Mouse (Mus musculus) heart, postnatal 0 days (tissue): ENCODE measurements around the gene Dguok. TPM values are rescaled to one million over a fixed set of nuclear protein-coding genes. Genes with fewer than 3 reads are reported as not detected.

Source experiments
- ATAC-seq: fragments of 200-750 bp; cut with Nextera tagmentation; 2 replicates; pipeline ENCODE4 v1.8.0; 2017; ENCODE audit warnings: low read depth, moderate number of reproducible peaks, moderate library complexity; ENCODE audit not compliant: insufficient read depth
- DNase-seq: peaks from one replicate; pipeline ENCODE4 v3.0.0-alpha.2; 2016; ENCODE audit warnings: low spot score
- H3K27ac ChIP-seq: fragments of 300-500 bp; sonication (generic); 2 replicates; pipeline ENCODE4 v1.5.1; 2014; ENCODE audit warnings: low read depth, mild to moderate bottlenecking
- H3K27me3 ChIP-seq: fragments of 300-500 bp; sonication (generic); 2 replicates; pipeline ENCODE4 v1.6.1; 2014; ENCODE audit warnings: low read length, mixed read lengths; ENCODE audit not compliant: control insufficient read depth, insufficient read depth
- H3K36me3 ChIP-seq: fragments of 300-500 bp; sonication (generic); replicated peaks from 2 replicates; pipeline ENCODE4 v1.6.1; 2014; ENCODE audit warnings: low read length, mixed read lengths; ENCODE audit not compliant: control insufficient read depth, insufficient read depth
- H3K4me1 ChIP-seq: fragments of 300-500 bp; sonication (generic); 2 replicates; pipeline ENCODE4 v1.6.1; 2014; ENCODE audit warnings: antibody characterized with exemption; ENCODE audit not compliant: control insufficient read depth, insufficient read depth
- H3K4me2 ChIP-seq: fragments of 300-500 bp; sonication (generic); 2 replicates; pipeline ENCODE4 v1.6.1; 2014; ENCODE audit warnings: low read depth, mild to moderate bottlenecking, low read length, moderate library complexity
- H3K4me3 ChIP-seq: fragments of 300-500 bp; sonication (generic); 2 replicates; pipeline ENCODE4 v1.5.1; 2014; ENCODE audit warnings: low read depth, low read length
- H3K9ac ChIP-seq: fragments of 300-500 bp; sonication (generic); replicated peaks from 2 replicates; pipeline ENCODE4 v1.6.1; 2014; ENCODE audit warnings: low read depth, low read length, mixed read lengths
- H3K9me3 ChIP-seq: fragments of 300-500 bp; sonication (generic); replicated peaks from 2 replicates; pipeline ENCODE4 v1.6.1; 2016; ENCODE audit warnings: low read length; ENCODE audit not compliant: control insufficient read depth
- CTCF ChIP-seq: IDR thresholded peaks from 2 replicates; pipeline ENCODE4 v1.5.1; 2016; ENCODE audit warnings: antibody characterized with exemption, control low read depth, low read depth
- EP300 ChIP-seq: IDR thresholded peaks from 2 replicates; pipeline ENCODE4 v1.6.1; 2016; ENCODE audit warnings: antibody characterized with exemption, low read depth
- WGBS: fragments of 180-500 bp; shearing (Covaris S2); extraction: QIAGEN DNeasy Blood & Tissue Kit; methylation state at CpG from one replicate; pipeline ENCODE4 v1.1.7; 2014; 5-methylcytosine and 5-hydroxymethylcytosine counted together
- polyA plus RNA-seq: library from polyadenylated mRNA; unstranded; fragments of >200 nt; fragmentation: Nextera tagmentation; extraction: Ambion mirVana; gene quantifications from 2 replicates; pipeline ENCODE4 v1.2.1, GENCODE M21; 2015
- total RNA-seq: library from RNA; depleted of rRNA; stranded (reverse); fragments of >200 nt; gene quantifications from 2 replicates; pipeline ENCODE4 v1.2.3, GENCODE M21; 2014; ENCODE audit warnings: low replicate concordance

Dguok gene
- total and polyA plus RNA-seq, 2 experiments from 2014 or later = 25.2 to 51.7 TPM

DNA sequence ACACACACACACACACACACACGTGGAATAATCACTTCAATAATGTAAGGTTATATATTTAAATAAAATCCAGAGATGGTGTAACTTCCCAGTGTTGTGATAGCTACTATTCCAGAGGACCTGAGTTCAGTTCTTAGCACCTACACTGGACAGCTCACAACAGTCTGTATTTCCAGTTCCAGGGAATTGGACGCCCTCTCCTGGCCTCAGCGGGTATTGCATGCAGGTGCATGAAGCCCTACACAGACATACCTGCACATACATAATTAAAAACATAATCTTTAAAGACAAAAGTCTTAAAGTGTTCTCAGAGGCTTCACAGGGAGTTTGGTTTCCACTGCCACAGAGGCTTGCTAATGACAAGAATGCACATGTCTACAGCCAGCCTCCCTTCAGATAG lies 6.3 kb downstream of the Dguok start:
- Histone ChIP-seq H3K4me2 (no peak overlapping the region), H3K27ac (no peak overlapping the region), H3K4me1 (peaks cover 30% of the 10 kb centered on the region), H3K27me3 (no peaks in the 10 kb centered on the region), H3K36me3 (no peaks in the 10 kb centered on the region; the same call in 1 of the 2 replicates), H3K4me3 (no peak overlapping the region), H3K9me3 (no peaks in the 10 kb centered on the region), H3K9ac (no peak overlapping the region)
- WGBS = 55% methylated on average over 3 of the region's 3 CpGs
- DNase-seq (no peak), ATAC-seq (no peak)
- no peak for TF ChIP-seq CTCF
- no peak for TF ChIP-seq EP300

DNA sequence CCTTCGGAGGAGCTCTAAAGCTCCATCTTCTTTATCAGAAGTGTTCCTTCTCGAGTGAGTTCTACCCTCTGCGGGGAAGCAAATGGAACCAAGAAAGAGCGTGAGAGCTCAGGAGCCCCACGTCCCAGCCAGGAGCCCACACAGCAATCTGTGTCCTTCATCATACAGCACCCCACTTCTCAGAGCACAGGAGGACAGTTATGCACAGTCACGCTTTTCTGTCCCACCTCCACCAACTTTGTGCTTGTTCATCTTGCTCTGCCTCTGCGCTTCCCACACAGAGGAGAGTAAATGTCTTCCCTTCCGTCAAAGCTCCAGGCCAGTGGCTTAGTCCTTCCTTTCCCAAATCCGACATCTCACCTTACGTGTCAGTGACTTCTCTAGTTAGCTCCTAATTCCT lies 7.7 kb downstream of the Dguok start:
- TF ChIP-seq CTCF (no peak), EP300 (no peak)
- Histone ChIP-seq H3K36me3 (peaks cover 2% of the 10 kb centered on the region), H3K27me3 (no peaks in the 10 kb centered on the region), H3K9ac (no peak overlapping the region), H3K27ac (no peak overlapping the region), H3K4me3 (no peak overlapping the region), H3K4me2 (no peak overlapping the region), H3K9me3 (no peaks in the 10 kb centered on the region), H3K4me1 (peaks cover 33% of the 10 kb centered on the region)
- no peak for DNase-seq
- 91% methylated on average over 10 of the region's 10 CpGs for WGBS
- ATAC-seq = no peak

DNA sequence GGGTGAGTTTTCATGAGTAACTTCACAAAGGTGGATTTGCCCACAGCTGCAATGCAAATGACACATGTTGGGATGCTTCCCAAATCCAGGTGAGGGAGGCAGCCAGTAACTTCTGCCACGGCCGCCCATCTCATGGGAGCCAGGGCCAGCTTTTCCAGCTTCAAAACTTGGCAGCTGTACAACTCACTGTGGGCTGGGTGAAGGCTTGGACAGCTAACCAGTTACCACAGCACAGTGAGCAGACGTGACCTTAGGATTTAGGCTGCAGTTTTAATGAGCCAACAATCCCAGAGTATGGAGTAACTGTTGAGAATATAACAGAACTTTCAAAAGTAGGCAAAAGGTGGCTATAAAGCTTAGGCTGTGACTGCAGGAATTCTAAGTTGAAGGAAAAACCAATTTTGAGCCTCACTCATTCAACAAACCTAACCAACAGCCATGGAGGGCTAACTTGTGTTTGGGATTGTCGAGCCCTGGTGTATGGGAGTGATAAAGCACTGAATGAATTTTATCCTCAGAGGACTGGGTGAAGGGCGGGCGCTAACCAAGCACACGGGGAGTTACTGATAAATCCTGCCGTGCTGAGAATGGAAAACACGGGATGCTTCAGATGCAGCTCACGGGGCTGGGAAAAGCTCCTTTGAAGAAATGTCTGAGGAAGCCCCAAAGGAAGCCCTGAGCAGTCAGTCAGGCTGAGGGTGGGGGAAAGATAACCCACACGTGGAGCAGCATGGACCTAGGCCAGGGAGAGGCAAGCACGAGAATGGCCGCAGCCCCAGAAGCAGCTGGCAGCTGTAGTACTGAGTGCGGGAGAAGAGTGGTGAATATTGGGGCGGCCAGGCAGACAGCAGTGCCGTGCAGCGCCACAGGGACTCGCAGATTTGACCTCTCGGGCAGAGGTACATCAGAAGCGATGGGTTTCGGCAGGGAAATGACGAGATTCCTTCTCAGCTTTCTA lies 9.7 kb downstream of the Dguok start:
- H3K4me2 ChIP-seq = peak overlapping the region; percentile 25
- peak overlapping the region; percentile 64 for H3K27ac ChIP-seq
- TF ChIP-seq EP300 (no peak), CTCF (no peak)
- H3K27me3 ChIP-seq = no peaks in the 10 kb centered on the region
- H3K9ac ChIP-seq = peak overlapping the region; percentile 7; the same call in 1 of the 2 replicates
- H3K4me3 ChIP-seq = no peak overlapping the region
- H3K36me3 ChIP-seq = peaks cover 14% of the 10 kb centered on the region
- H3K9me3 ChIP-seq = no peaks in the 10 kb centered on the region
- peak; percentile 48 for DNase-seq
- ATAC-seq = peak; percentile 54
- 35% methylated on average over 22 of the region's 22 CpGs for WGBS
- peaks cover 27% of the 10 kb centered on the region for H3K4me1 ChIP-seq

DNA sequence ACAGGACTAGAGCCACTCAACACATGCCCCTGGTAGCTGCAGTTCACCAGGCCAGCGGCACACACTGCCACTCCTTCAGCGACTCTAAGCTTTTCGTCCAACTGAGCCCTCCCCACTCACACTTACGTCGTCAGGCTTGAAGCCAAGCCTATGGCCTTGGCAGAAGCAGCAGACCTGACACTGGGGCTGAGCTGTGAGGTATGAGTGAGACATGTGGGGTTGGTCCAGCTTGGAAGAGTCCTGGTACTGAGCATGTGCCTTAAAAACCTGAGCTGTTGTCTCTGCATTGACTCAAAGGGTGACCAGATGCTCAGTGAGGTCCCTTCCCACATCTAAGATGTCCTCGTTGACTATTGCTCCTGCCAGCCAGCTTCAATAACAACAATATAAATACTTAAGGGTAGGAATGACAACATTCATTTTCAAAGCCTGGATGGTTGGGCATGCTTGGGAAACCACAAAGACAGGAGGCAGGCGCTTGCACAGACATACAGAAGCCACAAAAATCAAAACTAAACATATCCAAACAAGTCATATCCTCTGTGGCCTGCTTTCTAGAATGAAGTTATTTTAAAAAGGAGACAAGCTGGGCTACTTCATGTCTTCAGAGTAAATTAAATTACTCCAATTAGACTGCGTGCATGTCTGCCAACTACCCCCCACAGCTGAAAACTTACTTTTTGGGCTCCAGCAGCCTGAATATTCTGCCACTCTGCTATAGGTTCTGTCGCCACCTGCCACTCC lies 10.6 kb downstream of the Dguok start:
- peak overlapping the region; percentile 53 for H3K27ac ChIP-seq
- peak; percentile 59 for ATAC-seq

DNA sequence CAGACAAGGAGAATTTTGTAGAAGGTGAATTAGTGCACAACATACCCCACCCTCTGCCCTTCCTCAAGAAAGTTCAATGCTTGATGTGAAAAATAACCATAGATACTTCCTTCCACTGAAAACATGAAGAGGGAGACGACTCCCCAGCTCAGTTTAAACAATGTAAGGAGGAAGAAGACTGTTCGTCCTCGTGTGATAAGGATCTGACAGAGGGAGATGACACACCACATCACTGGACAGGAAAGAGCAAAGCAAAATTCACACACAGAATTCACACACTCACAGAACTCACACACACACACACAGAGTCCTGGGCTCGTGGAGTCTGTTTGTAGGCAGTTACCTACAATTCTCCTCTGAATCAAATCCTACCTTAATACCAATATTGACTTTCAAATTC lies 16.1 kb downstream of the Dguok start:
- no peak overlapping the region for H3K4me2 ChIP-seq
- no peak for DNase-seq
- H3K27me3 ChIP-seq = no peaks in the 10 kb centered on the region
- TF ChIP-seq CTCF (no peak), EP300 (no peak)
- WGBS = 39% methylated on average over 4 of the region's 4 CpGs
- no peak overlapping the region for H3K9ac ChIP-seq
- no peaks in the 10 kb centered on the region for H3K9me3 ChIP-seq
- H3K36me3 ChIP-seq = peaks cover 52% of the 10 kb centered on the region
- no peak for ATAC-seq
- H3K27ac ChIP-seq = no peak overlapping the region
- H3K4me1 ChIP-seq = peaks cover 10% of the 10 kb centered on the region; the same call in 1 of the 2 replicates
- H3K4me3 ChIP-seq = no peak overlapping the region

More for the DNA sequence above, 10.6 kb downstream of the Dguok start:
- Histone ChIP-seq H3K36me3 (peaks cover 14% of the 10 kb centered on the region), H3K4me1 (peaks cover 24% of the 10 kb centered on the region), H3K27me3 (no peaks in the 10 kb centered on the region), H3K4me3 (no peak overlapping the region), H3K4me2 (no peak overlapping the region), H3K9ac (no peak overlapping the region), H3K9me3 (no peaks in the 10 kb centered on the region)
- peak; percentile 29 for DNase-seq
- no peak for TF ChIP-seq CTCF
- no peak for TF ChIP-seq EP300
- WGBS = 59% methylated on average over 9 of the region's 9 CpGs
